Mouse (Mus musculus) liver, postnatal 0 days (tissue): ENCODE results near the gene Rabgap1l. TPM values are rescaled to one million over a fixed set of nuclear protein-coding genes. Genes with fewer than 3 reads are reported as not detected.
"Not testable (repeated sequence)": the region's sequence is repeated elsewhere in the genome, so short reads cannot be mapped to it uniquely, and the experiment has no call there.

Source experiments
- ATAC-seq: fragments of 200-750 bp; cut with Nextera tagmentation; 2 replicates; pipeline ENCODE4 v1.8.0; 2017; ENCODE audit warnings: mild to moderate bottlenecking, moderate library complexity
- DNase-seq: peaks from one replicate; pipeline ENCODE4 v3.0.0-alpha.2; 2016
- H3K27ac ChIP-seq: fragments of 300-500 bp; sonication (generic); 2 replicates; pipeline ENCODE4 v1.5.1; 2014; ENCODE audit warnings: antibody characterized with exemption, moderate library complexity, mild to moderate bottlenecking, low read depth
- H3K27me3 ChIP-seq: fragments of 300-500 bp; sonication (generic); 2 replicates; pipeline ENCODE4 v1.6.1; 2014; ENCODE audit warnings: low read length, control low read depth, mixed read lengths; ENCODE audit not compliant: insufficient read depth
- H3K36me3 ChIP-seq: fragments of 300-500 bp; sonication (generic); replicated peaks from 2 replicates; pipeline ENCODE4 v1.6.1; 2014; ENCODE audit warnings: mild to moderate bottlenecking, control low read depth, low read length, moderate library complexity, mixed read lengths; ENCODE audit not compliant: insufficient read depth
- H3K4me1 ChIP-seq: fragments of 300-500 bp; sonication (generic); 2 replicates; pipeline ENCODE4 v1.6.1; 2014; ENCODE audit warnings: antibody characterized with exemption, mild to moderate bottlenecking, control low read depth; ENCODE audit not compliant: insufficient read depth
- H3K4me2 ChIP-seq: fragments of 300-500 bp; sonication (generic); 2 replicates; pipeline ENCODE4 v1.6.1; 2014; ENCODE audit warnings: low read depth, mild to moderate bottlenecking, low read length, moderate library complexity, mixed read lengths
- H3K4me3 ChIP-seq: fragments of 300-500 bp; sonication (generic); 2 replicates; pipeline ENCODE4 v1.5.1; 2014; ENCODE audit warnings: low read depth, low read length
- H3K9ac ChIP-seq: fragments of 300-500 bp; sonication (generic); replicated peaks from 2 replicates; pipeline ENCODE4 v1.6.1; 2014; ENCODE audit warnings: mild to moderate bottlenecking, moderate library complexity
- H3K9me3 ChIP-seq: fragments of 300-500 bp; sonication (generic); 2 replicates; pipeline ENCODE4 v1.6.1; 2016; ENCODE audit warnings: mild to moderate bottlenecking, control low read depth, low read length, mixed read lengths
- CTCF ChIP-seq: sonication (generic); IDR thresholded peaks from 2 replicates; pipeline ENCODE4 v1.5.1; 2016; ENCODE audit warnings: antibody characterized with exemption, low read depth
- EP300 ChIP-seq: IDR thresholded peaks from 2 replicates; pipeline ENCODE4 v1.6.1; 2016; ENCODE audit warnings: antibody characterized with exemption, low read depth, mild to moderate bottlenecking
- WGBS: fragments of 180-500 bp; shearing (Covaris S2); extraction: QIAGEN DNeasy Blood & Tissue Kit; methylation state at CpG from one replicate; pipeline ENCODE4 v1.1.7; 2014; ENCODE audit not compliant: insufficient replicate concordance; 5-methylcytosine and 5-hydroxymethylcytosine counted together
- polyA plus RNA-seq: library from polyadenylated mRNA; unstranded; fragments of >200 nt; fragmentation: Nextera tagmentation; extraction: Ambion mirVana; gene quantifications from 2 replicates; pipeline ENCODE4 v1.2.1, GENCODE M21; 2015

Gene Rabgap1l
- polyA plus RNA-seq, 1 experiment from 2014 or later = 21.6 TPM

DNA sequence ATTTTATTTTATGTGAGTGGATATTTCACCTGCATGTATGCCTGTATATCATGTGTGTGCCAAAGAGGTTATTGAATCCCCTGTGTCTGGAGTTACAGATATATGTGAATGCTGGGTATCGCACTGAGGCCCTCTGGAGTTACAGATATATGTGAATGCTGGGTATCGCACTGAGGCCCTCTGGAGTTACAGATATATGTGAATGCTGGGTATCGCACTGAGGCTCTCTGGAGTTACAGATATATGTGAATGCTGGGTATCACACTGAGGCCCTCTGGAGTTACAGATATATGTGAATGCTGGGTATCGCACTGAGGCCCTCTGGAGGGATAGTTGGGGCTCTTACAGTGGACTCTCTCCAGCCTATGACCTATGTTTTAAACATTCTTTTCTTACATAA, 383.3 kb downstream of the Rabgap1l start:
- H3K4me3 ChIP-seq, H3K27ac ChIP-seq, H3K9ac ChIP-seq, H3K4me1 ChIP-seq, H3K36me3 ChIP-seq, H3K27me3 ChIP-seq, H3K4me2 ChIP-seq, DNase-seq, H3K9me3 ChIP-seq: not testable (repeated sequence)
- WGBS = 81% methylated on average over 4 of the region's 4 CpGs
- peak; percentile 64 for ATAC-seq
- peak; percentile 90; the same call in 1 of the 2 replicates for TF ChIP-seq EP300

DNA sequence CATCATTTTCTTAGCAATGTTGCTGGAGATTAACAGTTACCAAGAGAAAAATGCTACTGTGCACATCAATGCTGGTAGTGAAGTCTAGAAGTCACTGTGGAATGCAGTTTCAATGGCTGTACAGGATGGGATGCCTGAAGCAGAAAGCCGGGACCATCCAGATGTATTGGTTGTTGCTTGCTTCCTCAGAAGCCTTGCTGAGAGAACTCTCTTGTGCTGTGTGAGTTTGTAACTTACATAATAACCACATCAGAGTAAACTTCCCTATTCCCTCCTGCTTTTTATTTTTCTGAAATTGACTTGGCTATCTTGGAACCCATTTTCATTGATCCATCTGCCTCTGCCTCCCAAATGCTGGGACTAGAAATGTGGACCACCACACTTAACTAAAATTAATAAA, 383.9 kb downstream of the Rabgap1l start:
- Histone ChIP-seq H3K4me1 (0 out of 2 replicates have a peak, but pooled peaks cover 3% of the 10 kb centered on the region), H3K9ac (no peak overlapping the region), H3K9me3 (no peaks in the 10 kb centered on the region), H3K4me2 (no peak overlapping the region), H3K4me3 (no peak overlapping the region), H3K27me3 (no peaks in the 10 kb centered on the region), H3K36me3 (no peaks in the 10 kb centered on the region), H3K27ac (no peak overlapping the region)
- WGBS = 50% methylated on average over 1 of the region's 1 CpGs
- DNase-seq (no peak), ATAC-seq (no peak)
- no peak for TF ChIP-seq CTCF
- no peak for TF ChIP-seq EP300

DNA sequence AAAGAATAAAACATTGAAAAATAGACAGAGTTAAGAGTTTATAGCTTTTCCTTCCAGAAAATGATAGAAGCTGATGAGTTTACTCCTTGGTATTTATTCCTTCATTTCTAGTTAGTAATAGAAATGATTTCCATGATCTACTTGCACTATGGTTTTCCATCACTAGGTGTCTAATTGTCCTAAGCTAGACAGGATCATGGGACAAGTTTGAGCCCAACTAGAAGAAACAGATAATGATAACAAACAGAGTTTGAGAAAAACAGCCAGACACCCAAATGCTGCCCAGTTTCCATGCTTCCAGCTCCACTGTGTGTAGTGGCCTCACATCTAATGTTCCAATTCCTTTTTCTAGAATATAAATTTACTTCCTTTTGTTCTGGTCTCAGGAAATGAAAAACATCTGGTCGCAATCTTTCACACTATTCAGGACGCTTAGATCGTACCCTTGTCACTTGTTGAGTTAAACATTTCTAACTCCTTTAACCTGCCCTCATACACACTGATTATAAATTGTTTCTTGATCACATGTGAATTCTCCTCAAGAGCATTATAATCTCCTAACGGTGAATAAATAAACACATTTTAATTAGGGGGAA, 384.6 kb downstream of the Rabgap1l start:
- H3K9ac ChIP-seq = no peak overlapping the region
- WGBS = 53% methylated on average over 4 of the region's 4 CpGs
- no peak overlapping the region for H3K4me3 ChIP-seq
- no peaks in the 10 kb centered on the region for H3K36me3 ChIP-seq
- no peaks in the 10 kb centered on the region for H3K9me3 ChIP-seq
- no peak overlapping the region for H3K4me2 ChIP-seq
- 0 out of 2 replicates have a peak, but pooled peaks cover 3% of the 10 kb centered on the region for H3K4me1 ChIP-seq
- H3K27me3 ChIP-seq = no peaks in the 10 kb centered on the region
- TF ChIP-seq CTCF (no peak), EP300 (no peak)
- DNase-seq (no peak), ATAC-seq (no peak)
- no peak overlapping the region for H3K27ac ChIP-seq

DNA sequence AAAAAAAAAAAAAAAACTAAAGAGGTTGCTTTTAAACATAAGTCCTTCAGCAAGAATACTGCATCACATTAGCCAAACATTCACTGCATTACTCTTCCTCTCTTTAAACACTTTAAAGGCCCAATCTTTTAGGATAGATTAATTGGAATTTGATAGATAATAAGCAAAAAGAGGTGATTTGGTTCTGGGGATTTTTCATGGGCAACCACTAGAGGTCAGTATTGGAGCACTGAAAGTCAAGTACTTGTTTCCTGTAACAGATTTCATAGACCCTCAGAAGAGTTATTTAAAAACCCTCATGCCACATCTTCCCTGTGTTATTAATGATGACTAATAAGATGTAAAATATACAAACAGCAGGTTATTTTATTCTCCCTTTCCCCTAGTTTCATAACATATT, 393.6 kb downstream of the Rabgap1l start:
- TF ChIP-seq CTCF = peak; percentile 75
- no peak for TF ChIP-seq EP300
- H3K4me3 ChIP-seq = no peak overlapping the region
- DNase-seq (peak; percentile 21), ATAC-seq (no peak)
- no peaks in the 10 kb centered on the region for H3K9me3 ChIP-seq
- no peak overlapping the region for H3K27ac ChIP-seq
- no peak overlapping the region for H3K9ac ChIP-seq
- no peak overlapping the region for H3K4me2 ChIP-seq
- no peaks in the 10 kb centered on the region for H3K27me3 ChIP-seq
- no peaks in the 10 kb centered on the region for H3K36me3 ChIP-seq
- H3K4me1 ChIP-seq = no peaks in the 10 kb centered on the region

DNA sequence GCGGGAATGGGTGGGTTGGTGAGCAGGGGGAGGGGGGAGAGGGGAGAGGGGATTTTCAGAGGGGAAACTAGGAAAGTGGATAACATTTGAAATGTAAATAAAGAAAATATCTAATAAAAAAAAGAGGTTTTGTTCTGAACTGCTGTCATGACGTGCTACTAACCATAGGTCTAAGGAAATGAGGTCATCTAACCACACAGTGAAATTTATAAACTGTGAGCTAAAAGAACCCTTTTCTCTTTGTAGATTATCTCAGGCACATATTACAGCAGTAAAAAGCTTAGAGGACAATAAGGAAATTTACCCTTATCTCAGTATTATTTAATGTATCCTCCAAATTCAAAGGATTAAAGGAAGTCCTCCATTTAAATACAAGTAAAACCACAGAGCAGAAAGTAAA, 396.0 kb downstream of the Rabgap1l start:
- WGBS = 65% methylated on average over 2 of the region's 2 CpGs
- no peaks in the 10 kb centered on the region for H3K27me3 ChIP-seq

DNA sequence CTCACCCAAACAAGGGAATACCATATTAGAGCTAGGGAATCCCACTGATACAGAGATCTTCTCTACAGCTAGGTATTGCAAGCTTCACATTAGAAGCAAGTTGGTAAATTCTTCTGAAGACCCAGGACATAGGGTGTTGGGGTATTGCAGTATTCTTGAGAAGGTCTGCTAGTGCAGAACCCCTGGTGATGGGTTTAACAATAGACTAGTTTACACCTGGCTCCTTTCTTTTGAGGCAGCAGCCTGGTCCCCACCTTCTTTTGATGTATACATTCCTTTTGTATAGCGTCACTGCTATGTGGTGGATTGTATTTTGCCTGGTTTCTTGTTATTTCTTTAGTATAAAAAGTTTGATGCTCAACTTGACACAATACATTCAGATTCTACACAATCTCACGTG, 405.6 kb downstream of the Rabgap1l start:
- Histone ChIP-seq H3K4me1 (no peaks in the 10 kb centered on the region), H3K9ac (no peak overlapping the region), H3K4me3 (no peak overlapping the region), H3K4me2 (no peak overlapping the region), H3K9me3 (no peaks in the 10 kb centered on the region), H3K27me3 (no peaks in the 10 kb centered on the region), H3K27ac (no peak overlapping the region), H3K36me3 (no peaks in the 10 kb centered on the region)
- ATAC-seq (no peak), DNase-seq (no peak)
- WGBS = 70% methylated on average over 2 of the region's 2 CpGs
- TF ChIP-seq CTCF (no peak), EP300 (no peak)

More for the DNA sequence above, 396.0 kb downstream of the Rabgap1l start:
- H3K4me3 ChIP-seq = no peak overlapping the region
- H3K4me2 ChIP-seq = no peak overlapping the region
- ATAC-seq = no peak
- no peaks in the 10 kb centered on the region for H3K9me3 ChIP-seq
- H3K36me3 ChIP-seq = no peaks in the 10 kb centered on the region
- TF ChIP-seq EP300 = no peak
- no peak for TF ChIP-seq CTCF
- DNase-seq = no peak
- no peak overlapping the region for H3K9ac ChIP-seq
- H3K4me1 ChIP-seq = no peaks in the 10 kb centered on the region
- H3K27ac ChIP-seq = no peak overlapping the region

DNA sequence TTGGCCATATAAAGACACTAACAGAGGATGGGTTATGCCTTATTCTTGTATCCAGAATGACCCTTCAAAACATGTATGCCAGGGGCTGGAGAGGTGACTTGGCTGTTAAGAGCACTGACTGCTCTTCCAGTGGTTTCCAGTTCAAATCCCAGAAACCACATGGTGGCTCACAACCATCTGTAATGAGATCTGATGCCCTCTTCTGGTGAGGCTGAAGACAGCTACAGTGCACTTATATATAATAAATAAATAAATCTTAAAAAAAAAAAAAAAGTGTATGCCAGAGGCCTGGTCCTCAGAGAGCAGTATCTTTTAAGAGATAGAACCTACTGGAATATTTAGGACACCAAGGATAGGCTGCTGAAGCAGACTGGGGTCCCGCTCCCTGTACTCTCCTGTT, 414.6 kb downstream of the Rabgap1l start:
- 97% methylated on average over 1 of the region's 1 CpGs for WGBS
- DNase-seq = no peak
- Histone ChIP-seq H3K27me3 (no peaks in the 10 kb centered on the region), H3K4me3 (no peak overlapping the region), H3K36me3 (no peaks in the 10 kb centered on the region), H3K9ac (no peak overlapping the region), H3K27ac (no peak overlapping the region), H3K4me1 (0 out of 2 replicates have a peak, but pooled peaks cover 5% of the 10 kb centered on the region), H3K9me3 (no peaks in the 10 kb centered on the region), H3K4me2 (no peak overlapping the region)
- ATAC-seq = no peak
- TF ChIP-seq EP300 (no peak), CTCF (peak; percentile 23)
